Mouse (Mus musculus): ENCODE data around the gene Dcpp1.
A peak's percentile ranks its signal among the peaks of the same experiment; 100 is the strongest.
"Not testable (repeated sequence)": the region's sequence is repeated elsewhere in the genome, so short reads cannot be mapped to it uniquely, and the experiment has no call there.

Gene Dcpp1

GRCm38 (mm10) chr17:23880576-23880975 is at the start of gene Dcpp1, which contains the start of gene Dcpp2:
TSS of gene Dcpp1 (plus strand) at chr17:23880876.
TSS of gene Dcpp2 (plus strand) at chr17:23880880.
- not testable (repeated sequence) for DNase-seq

- no peak for DNase-seq
These were observed 49.5 kb upstream of the Dcpp1 start for GRCm38 (mm10) chr17:23831201-23831600.

- no peak for DNase-seq
These were observed 44.6 kb upstream of the Dcpp1 start, which contains the start of gene Prss33 for GRCm38 (mm10) chr17:23836006-23836575. TSS of gene Prss33 (minus strand) at chr17:23836056.

GRCm38 (mm10) chr17:23841145-23841544 is 39.5 kb upstream of the Dcpp1 start:
- peak; percentile 65 for DNase-seq

GRCm38 (mm10) chr17:23843141-23843811 is 37.4 kb upstream of the Dcpp1 start:
- DNase-seq, result no peak

GRCm38 (mm10) chr17:23843812-23844273 is 36.8 kb upstream of the Dcpp1 start, which contains the start of the genes Prss32 and Prss41:
TSS of gene Prss32 (plus strand) at chr17:23843855.
TSS of gene Prss41 (minus strand) at chr17:23844172.
- peak; percentile 64 for DNase-seq

GRCm38 (mm10) chr17:23850028-23850427 is 30.6 kb upstream of the Dcpp1 start:
- no peak for DNase-seq

GRCm38 (mm10) chr17:23850853-23851749 is 29.6 kb upstream of the Dcpp1 start:
- peak; percentile 44 for DNase-seq

GRCm38 (mm10) chr17:23853292-23853691 is 27.4 kb upstream of the Dcpp1 start:
- no peak for DNase-seq

- DNase-seq, result no peak
These were observed 26.4 kb upstream of the Dcpp1 start for GRCm38 (mm10) chr17:23854229-23854765.

GRCm38 (mm10) chr17:23857193-23857592 is 23.5 kb upstream of the Dcpp1 start:
- DNase-seq, result no peak

- no peak for DNase-seq
These were observed 22.8 kb upstream of the Dcpp1 start for GRCm38 (mm10) chr17:23857913-23858312.

- no peak for DNase-seq
These were observed 17.8 kb upstream of the Dcpp1 start for GRCm38 (mm10) chr17:23862926-23863325.

- no peak for DNase-seq
These were observed 12.9 kb upstream of the Dcpp1 start, which contains the start of gene Prss21 for GRCm38 (mm10) chr17:23867756-23868155. TSS of gene Prss21 (plus strand) at chr17:23868056.

- DNase-seq, result no peak
These were observed 12.2 kb upstream of the Dcpp1 start for GRCm38 (mm10) chr17:23868513-23868912.

GRCm38 (mm10) chr17:23873884-23874856 is 6.5 kb upstream of the Dcpp1 start:
- DNase-seq, result peak; percentile 48

- DNase-seq, result no peak
These were observed 3.9 kb upstream of the Dcpp1 start for GRCm38 (mm10) chr17:23876741-23877140.

- DNase-seq, result no peak
These were observed 3.5 kb upstream of the Dcpp1 start for GRCm38 (mm10) chr17:23877166-23877565.

GRCm38 (mm10) chr17:23917158-23917557 is 36.5 kb downstream of the Dcpp1 start, which contains the start of gene Dcpp3:
TSS of gene Dcpp3 (plus strand) at chr17:23917458.
- DNase-seq, result not testable (repeated sequence)

GRCm38 (mm10) chr17:23924531-23925007 is 43.9 kb downstream of the Dcpp1 start:
- DNase-seq, result peak; percentile 91

GRCm38 (mm10) chr17:23925090-23925493 is 44.4 kb downstream of the Dcpp1 start:
- DNase-seq, result peak; percentile 72

All from cerebellum, adult 8-10 months (tissue).